Mouse (Mus musculus): ENCODE results near the gene Samd4b.

Samd4b gene

GRCm38 (mm10) chr7:28492310-28492709, 105.6 kb downstream of the Samd4b start:
- no peak for DNase-seq

- DNase-seq, result no peak
Observed at GRCm38 (mm10) chr7:28490903-28491302, 107.0 kb downstream of the Samd4b start.

DNA sequence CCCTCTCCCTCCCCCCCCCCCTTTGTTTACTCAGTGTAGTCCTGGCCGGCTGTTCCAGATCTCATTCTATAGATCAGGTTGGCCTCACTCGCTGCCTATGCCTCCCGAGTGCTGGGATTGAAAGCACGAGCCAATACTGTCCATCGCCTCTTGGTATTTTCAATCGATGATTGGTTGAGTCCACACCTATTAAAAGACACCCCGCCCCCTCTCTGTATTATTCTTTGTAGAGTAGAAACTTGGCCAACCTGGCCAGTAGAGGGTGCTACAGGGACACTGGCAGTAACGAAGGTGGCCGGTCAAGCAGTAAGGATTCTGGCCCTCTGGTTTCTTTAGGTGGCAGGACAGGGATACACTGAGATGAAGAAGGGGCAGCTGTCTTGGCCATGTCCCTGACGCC, 107.5 kb downstream of the Samd4b start:
- peak; percentile 5 to 26 for DNase-seq

DNA sequence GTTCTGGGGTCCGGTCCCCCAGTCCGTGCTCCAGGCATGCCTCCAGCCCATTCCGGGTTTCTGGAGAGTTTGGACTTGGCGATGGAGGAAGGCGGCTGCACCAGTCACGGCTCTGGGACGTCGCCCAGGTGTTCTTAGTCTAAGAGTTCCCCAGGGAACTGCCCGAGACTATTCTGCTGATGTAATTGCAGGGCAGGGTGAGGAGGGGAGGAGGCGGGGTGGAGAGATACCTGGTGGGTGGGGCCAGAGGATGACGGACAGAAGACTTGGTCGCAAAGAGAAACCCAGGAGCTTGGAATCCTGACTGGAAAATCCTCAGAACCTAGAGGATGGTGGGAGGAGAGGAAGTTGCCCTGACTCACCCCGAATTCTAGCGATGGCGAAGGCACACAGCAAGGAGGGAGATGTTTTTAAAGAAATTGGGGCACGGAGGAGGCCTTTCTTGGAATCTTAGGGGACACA, 109.9 kb downstream of the Samd4b start:
- no peak for DNase-seq

- DNase-seq, result no peak
Observed at GRCm38 (mm10) chr7:28484192-28484591, 113.8 kb downstream of the Samd4b start.

DNA sequence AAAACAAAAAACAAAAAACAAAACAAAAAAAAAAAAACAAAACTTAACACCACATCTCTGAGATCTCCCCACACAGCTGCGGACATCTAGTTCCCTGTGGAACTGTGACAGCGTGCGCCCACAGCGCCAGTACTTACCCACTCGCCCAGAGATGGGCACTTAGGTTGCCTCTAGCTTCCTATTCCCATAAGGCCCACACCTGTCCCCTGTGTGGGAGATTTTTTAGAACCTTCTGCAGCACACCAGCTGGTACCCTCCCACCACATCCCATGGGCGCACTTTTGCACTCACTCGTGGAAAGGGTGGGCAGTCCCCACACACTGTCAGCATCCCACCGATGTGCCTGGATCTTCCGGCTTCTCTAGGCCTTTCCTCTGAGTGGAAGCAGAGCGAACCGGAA, 115.1 kb downstream of the Samd4b start:
- no peak for DNase-seq

DNA sequence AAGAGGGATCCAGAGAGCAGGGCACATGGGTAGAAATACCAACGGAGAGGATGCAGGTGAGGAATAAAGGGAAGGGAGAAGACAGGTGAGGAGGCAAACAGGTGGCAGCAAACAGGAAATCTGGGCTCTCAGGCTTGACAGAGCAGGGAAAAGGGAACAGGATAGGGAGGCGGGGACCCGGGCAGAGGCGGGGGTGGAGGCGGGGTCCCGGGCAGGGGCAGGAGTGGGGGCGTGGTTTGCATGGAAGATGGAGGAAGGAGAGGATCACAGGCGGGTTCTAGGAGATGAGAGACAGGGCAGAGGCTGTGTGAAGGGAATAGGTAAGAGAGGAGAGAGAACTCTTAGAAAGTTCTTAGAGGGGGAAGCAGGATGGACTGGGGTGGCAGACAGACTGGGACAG, 119.1 kb downstream of the Samd4b start:
- no peak for DNase-seq

DNA sequence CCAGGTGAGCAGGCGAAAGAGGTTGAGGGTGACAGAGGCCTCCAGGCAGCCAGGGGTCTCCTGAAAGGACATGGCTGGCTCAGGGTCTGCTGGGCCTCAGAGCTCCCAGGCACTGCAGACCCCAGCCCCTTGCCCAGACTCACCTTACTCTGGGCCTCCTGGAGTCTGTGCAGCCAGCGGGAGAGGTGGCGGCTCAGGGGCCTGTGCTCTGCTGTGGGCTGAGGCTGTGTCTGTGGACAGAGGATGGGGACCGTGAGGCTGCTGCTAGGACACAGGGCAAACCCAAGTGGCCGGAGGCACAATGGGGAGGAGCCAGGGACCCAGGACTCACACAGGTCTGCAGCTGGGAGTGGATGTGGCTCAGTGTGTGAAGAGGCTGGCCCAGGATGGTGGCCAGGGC, 120.6 kb downstream of the Samd4b start:
- no peak for DNase-seq

GRCm38 (mm10) chr7:28476191-28476590, 121.8 kb downstream of the Samd4b start:
- no peak for DNase-seq

- no peak for DNase-seq
Observed at GRCm38 (mm10) chr7:28467213-28467751, 130.7 kb downstream of the Samd4b start.

- no peak for DNase-seq
Observed at GRCm38 (mm10) chr7:28466721-28467212, 131.2 kb downstream of the Samd4b start.

GRCm38 (mm10) chr7:28464416-28465212, 133.3 kb downstream of the Samd4b start:
- no peak for DNase-seq

DNA sequence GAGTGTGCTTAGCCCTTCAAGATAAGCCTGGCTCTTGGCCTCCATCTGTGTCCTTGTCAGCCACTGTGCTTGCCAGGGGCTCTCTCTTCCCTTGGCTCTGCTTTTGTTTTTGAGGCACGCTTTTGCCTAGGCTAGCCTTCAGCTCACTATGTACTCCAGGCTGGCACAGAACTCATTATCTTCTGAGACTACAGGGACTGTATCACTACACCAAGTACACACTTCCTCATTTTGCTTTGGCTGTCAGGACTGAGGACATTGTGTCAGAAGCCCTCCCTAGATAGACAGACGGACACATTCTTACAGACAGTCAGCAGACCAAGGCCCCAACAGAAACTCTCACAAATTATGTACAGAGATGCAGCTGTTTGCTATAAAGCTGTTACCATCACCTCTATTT, 135.2 kb downstream of the Samd4b start:
- no peak for DNase-seq

DNA sequence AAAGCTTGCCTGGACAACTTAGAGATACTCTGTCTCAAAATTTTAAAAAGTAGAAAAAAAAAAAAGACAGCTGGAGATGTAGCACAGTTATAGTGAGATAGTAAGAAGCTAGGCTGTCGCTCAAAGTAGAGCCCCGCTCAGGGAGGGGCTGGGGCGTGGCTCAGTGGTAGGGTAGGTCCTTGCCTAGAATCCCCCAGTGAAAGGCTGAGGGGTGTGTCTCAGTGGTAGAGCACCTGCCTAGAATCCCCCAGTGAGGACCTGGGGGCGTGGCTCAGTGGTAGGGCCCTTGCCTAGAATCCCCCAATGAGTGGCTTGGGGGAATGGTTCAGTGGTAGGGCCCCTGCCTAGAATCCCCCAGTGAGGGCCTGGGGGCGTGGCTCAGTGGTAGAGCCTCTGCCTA, 137.6 kb downstream of the Samd4b start:
- DNase-seq, result no peak

DNA sequence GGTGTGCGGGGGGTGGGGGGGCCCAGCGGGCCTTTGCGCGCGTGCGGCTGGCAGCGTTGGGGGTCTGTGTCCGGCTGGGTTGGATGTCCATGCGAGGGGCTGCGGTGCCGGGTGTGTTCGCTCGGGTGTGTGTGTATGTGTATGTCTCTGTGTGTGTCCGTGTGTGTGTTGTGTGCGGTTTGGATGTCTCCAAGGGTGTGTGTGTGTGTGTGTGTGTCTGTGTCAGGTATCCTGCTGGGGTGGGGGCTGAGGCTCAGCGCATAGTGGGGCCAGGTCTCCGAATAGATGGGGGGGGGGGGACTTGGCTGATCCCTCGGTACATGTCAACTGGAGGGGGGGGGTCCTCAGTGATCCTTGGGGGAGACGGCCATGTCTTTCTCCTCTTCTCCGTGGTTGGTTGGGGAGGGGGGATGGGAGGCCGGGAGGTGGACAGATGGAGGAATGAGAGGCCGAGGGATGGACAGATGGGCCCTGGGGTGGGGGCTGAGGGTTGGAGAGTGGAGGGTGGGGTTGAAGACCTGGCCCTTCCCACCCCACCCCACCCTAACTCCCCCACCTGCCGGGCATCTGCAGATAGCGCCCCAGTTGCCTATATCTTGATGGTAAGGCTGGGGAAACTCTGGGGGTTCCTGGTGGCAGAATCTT, 145.5 kb downstream of the Samd4b start:
- DNase-seq, result no peak

DNA sequence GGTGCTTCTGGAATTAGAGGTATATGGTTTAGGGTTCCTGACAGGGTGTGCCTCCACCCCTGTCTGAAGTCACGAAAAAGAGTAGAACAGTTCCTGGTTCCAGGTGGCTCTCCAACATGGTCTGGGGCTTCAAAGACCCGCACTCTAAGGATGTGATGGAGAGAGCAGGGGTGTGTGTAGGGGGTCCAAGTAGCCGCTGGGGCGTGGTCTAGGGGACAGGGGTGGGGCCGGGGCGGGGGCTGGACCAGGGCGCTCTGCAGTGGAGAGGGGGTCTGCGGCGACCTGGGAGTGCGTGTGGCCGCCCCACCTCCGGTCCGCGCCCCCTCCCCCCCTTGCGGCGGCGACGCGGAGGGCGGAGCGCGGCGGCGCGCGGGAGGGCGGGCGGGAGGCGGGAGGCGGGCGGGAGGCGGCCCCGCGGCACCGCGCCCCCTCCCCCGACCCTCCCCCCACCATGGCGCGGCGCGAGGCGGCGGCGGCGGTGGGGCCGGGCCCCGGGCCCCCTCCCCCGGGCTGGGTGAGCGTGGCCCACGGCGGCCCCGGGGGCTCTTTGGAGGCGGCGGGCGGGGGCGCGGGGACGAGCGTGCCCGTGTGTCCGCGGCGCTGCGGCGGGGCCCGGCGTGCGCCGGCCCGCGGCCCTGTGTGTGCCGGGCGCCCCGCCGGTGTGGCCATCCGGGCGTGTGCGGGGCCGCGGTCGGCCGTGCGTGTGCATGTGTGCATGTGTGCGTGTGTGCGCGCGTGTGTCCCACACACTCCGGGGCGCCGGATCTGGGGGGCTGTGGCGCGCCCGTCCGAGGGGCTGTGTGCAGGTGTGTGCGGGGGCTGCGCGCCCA, 146.2 kb downstream of the Samd4b start, which contains the start of gene Lrfn1:
TSS of gene Lrfn1 (plus strand) at position 450 of the 830 bp plus-strand sequence.
- DNase-seq, result no peak

DNA sequence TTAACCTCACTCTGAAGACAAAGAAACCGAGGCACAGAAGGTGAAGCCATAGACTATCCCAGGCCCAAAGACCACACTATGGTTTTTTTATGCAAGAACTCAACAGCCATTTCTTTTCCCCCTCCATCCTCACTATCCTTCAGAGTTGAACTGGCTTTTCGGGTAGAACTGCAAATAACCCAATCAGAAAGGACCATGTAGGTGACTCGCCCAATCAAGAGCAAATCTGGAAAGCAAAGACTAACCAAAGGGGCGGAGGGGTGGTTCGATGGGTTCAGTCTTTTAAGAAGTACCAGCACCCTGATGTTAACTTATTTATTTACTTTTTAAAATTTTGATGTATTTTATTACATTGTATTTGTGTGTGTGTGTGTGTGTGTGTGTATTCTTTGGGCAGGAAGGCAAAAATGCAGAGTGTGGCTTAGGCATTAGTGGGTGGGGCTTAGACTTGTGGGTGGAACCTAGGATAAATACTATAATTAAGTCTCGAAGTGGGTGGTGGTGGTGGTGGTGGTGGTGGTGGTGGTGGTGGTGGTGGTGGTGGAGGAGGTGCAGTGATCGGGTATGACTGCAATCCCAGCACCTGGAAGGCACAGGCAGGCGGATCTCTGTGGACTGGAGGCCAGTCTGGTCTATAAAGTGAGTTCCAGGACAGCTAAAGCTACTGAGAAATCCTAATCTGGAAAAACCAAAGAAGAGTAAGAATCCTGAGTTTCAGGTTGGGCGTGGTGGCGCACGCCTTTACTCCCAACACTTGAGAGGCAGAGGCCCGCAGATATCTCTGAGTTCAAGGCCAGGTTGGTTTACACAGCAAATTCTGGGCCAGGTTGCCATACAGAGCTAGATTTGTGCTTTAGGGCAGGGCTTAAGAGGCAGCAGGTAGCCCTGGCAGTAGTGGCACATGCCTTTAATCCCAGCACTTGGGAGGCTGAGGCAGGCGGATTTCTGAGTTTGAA, 149.8 kb downstream of the Samd4b start:
- no peak for DNase-seq

- no peak for DNase-seq
Observed at GRCm38 (mm10) chr7:28447101-28447830, 150.7 kb downstream of the Samd4b start.

GRCm38 (mm10) chr7:28446446-28446845, 151.5 kb downstream of the Samd4b start:
- peak in 1 of 2 experiments; percentile 53 for DNase-seq

- no peak for DNase-seq
Observed at GRCm38 (mm10) chr7:28444344-28444974, 153.5 kb downstream of the Samd4b start.
